8 mouse cellular contexts compared by ENCODE assay signal in genomic region chr10:4037066-4037465, GRCm38 (mm10).
DNase-seq lines count a peak whose midpoint lies in the region; ATAC-seq and TF ChIP-seq lines count a peak whose summit lies in the region.

No protein-coding gene starts in this region.

- 61% methylated on average over 3 of the region's 3 CpGs for WGBS in stomach, postnatal 0 days
- 92% methylated on average over 3 of the region's 3 CpGs for WGBS in midbrain, embryonic 11.5 days
- WGBS in hindbrain, embryonic 13.5 days = 79% methylated on average over 3 of the region's 3 CpGs

- intact Hi-C loops in heart, postnatal 25 days (cut with DNase I) = no loop called here

- no peaks in the 10 kb centered on the region for H3K4me1 ChIP-seq in stomach, postnatal 0 days (replicated peaks; ENCODE audit: control insufficient read depth, insufficient read depth)
- no peaks in the 10 kb centered on the region for H3K4me1 ChIP-seq in midbrain, embryonic 11.5 days (ENCODE audit: control insufficient read depth, insufficient read depth, low read length)
- no peaks in the 10 kb centered on the region for H3K4me1 ChIP-seq in hindbrain, embryonic 13.5 days (replicated peaks)

- H3K4me3 ChIP-seq in stomach, postnatal 0 days (ENCODE audit: low read depth, low read length) = no peak overlapping the region
- H3K4me3 ChIP-seq in midbrain, embryonic 11.5 days (ENCODE audit: low read depth, low read length) = no peak overlapping the region
- H3K4me3 ChIP-seq in hindbrain, embryonic 13.5 days = no peak overlapping the region

- H3K9me3 ChIP-seq in stomach, postnatal 0 days (ENCODE audit: control insufficient read depth, low read length) = no peaks in the 10 kb centered on the region
- no peaks in the 10 kb centered on the region for H3K9me3 ChIP-seq in midbrain, embryonic 11.5 days (ENCODE audit: control insufficient read depth, low read length)
- no peaks in the 10 kb centered on the region for H3K9me3 ChIP-seq in hindbrain, embryonic 13.5 days

- TF ChIP-seq EP300 in stomach, postnatal 0 days (optimal IDR thresholded peaks at IDR 0.05) = no peak

- no peak overlapping the region for H3K27ac ChIP-seq in stomach, postnatal 0 days (replicated peaks)
- no peak overlapping the region for H3K27ac ChIP-seq in midbrain, embryonic 11.5 days (ENCODE audit: low read depth, low read length)
- no peak overlapping the region for H3K27ac ChIP-seq in hindbrain, embryonic 13.5 days

- H3K9ac ChIP-seq in stomach, postnatal 0 days (ENCODE audit: low read length) = no peak overlapping the region
- no peak overlapping the region for H3K9ac ChIP-seq in midbrain, embryonic 11.5 days (ENCODE audit: low read length)
- no peak overlapping the region for H3K9ac ChIP-seq in hindbrain, embryonic 13.5 days

- peak; percentile 63 for TF ChIP-seq CTCF in stomach, postnatal 0 days (IDR thresholded peaks at IDR 0.05; ENCODE audit: low read depth)

- no peaks in the 10 kb centered on the region for H3K27me3 ChIP-seq in stomach, postnatal 0 days (ENCODE audit: control insufficient read depth, insufficient read depth, low read length)
- H3K27me3 ChIP-seq in midbrain, embryonic 11.5 days (ENCODE audit: control insufficient read depth, insufficient read depth, low read length) = no peaks in the 10 kb centered on the region
- H3K27me3 ChIP-seq in hindbrain, embryonic 13.5 days = no peaks in the 10 kb centered on the region

- H3K36me3 ChIP-seq in stomach, postnatal 0 days (ENCODE audit: control insufficient read depth, insufficient read depth, low read length) = no peaks in the 10 kb centered on the region
- 0 out of 2 replicates have a peak, but pooled peaks cover 2% of the 10 kb centered on the region for H3K36me3 ChIP-seq in midbrain, embryonic 11.5 days (ENCODE audit: control insufficient read depth, insufficient read depth, low read length)
- H3K36me3 ChIP-seq in hindbrain, embryonic 13.5 days = no peaks in the 10 kb centered on the region

- ATAC-seq in stomach, postnatal 0 days (ENCODE audit: low FRiP score, low TSS enrichment) = no peak
- ATAC-seq in midbrain, embryonic 11.5 days (ENCODE audit: low FRiP score) = no peak
- no peak for ATAC-seq in hindbrain, embryonic 13.5 days (ENCODE audit: low FRiP score)

- DNase-seq in heart, adult 18-20 months = peak; percentile 37 to 43
- DNase-seq in heart, postnatal 25 days (ENCODE audit: low spot score) = no peak
- DNase-seq in right cerebral cortex, adult 2 months (ENCODE audit: low spot score in 2 of 2) = peak; percentile 6 to 10
- DNase-seq in right cerebral cortex, postnatal 14 days = no peak
- DNase-seq in kidney, postnatal 36 days = peak; percentile 25 to 39
- no peak for DNase-seq in stomach, postnatal 0 days (ENCODE audit: low spot score)
- DNase-seq in midbrain, embryonic 11.5 days (ENCODE audit: low spot score, missing footprints) = no peak

- no peak overlapping the region for H3K4me2 ChIP-seq in stomach, postnatal 0 days (replicated peaks; ENCODE audit: low read depth)
- H3K4me2 ChIP-seq in midbrain, embryonic 11.5 days = no peak overlapping the region
- H3K4me2 ChIP-seq in hindbrain, embryonic 13.5 days = no peak overlapping the region

Comparison
In these comparisons a context has a peak if more than half of its experiments do, and no peak if none do; other contexts are left out.
1. DNase-seq: peak in heart, adult 18-20 months (2 of 2), right cerebral cortex, adult 2 months (2 of 2) and kidney, postnatal 36 days (2 of 2); none in heart, postnatal 25 days (single experiment), right cerebral cortex, postnatal 14 days (single experiment), stomach, postnatal 0 days (single experiment) and midbrain, embryonic 11.5 days (single experiment).